Mouse (Mus musculus) CH12.LX (cell line): ENCODE measurements at regions not wholly inside any gene's neighbourhood (a gene's known extent, or its start where the extent isn't known, plus 50 kb on each side); places are given as distances from the start of the nearest gene placed in this dataset.

Experiments used
- DNase-seq: peaks from one replicate; pipeline ENCODE4 v3.0.0-alpha.2; 2013; ENCODE audit errors: extremely low read depth
- H3K27ac ChIP-seq: 2 replicates; pipeline ENCODE4 v1.5.1; 2012; ENCODE audit warnings: low read depth, mild to moderate bottlenecking, control low read depth, moderate library complexity; ENCODE audit not compliant: insufficient read depth
- H3K27me3 ChIP-seq: replicated peaks from 2 replicates; pipeline ENCODE3; 2012; ENCODE audit warnings: inconsistent platforms
- H3K36me3 ChIP-seq, 2 experiments: replicated peaks in 1 of 2; 2 replicates each; pipeline versions ENCODE3 to v1.6.1; 2012; ENCODE audit warnings: inconsistent platforms in 1 of 2, low read length in 1 of 2, mild to moderate bottlenecking in 1 of 2, mixed read lengths in 1 of 2, moderate library complexity in 1 of 2; ENCODE audit not compliant: control insufficient read depth in 1 of 2, insufficient read depth in 1 of 2
- H3K4me1 ChIP-seq, 2 experiments: 2 replicates each; pipeline ENCODE4 v1.6.1; 2012; ENCODE audit warnings: inconsistent platforms in 1 of 2, moderate library complexity in 1 of 2; ENCODE audit not compliant: insufficient read depth in 2 of 2, control insufficient read depth in 1 of 2
- H3K4me2 ChIP-seq: 2 replicates; pipeline ENCODE4 v1.6.1; 2012; ENCODE audit warnings: low read depth, mild to moderate bottlenecking, control low read depth; ENCODE audit not compliant: poor library complexity, insufficient read depth, severe bottlenecking
- H3K4me3 ChIP-seq, 3 experiments: fragments of 150-350 bp in 1 of 3; sonication (generic) in 1 of 3; replicated peaks in 1 of 3; 2 replicates each; pipeline versions ENCODE3 to v1.5.1; 2011 to 2012; ENCODE audit warnings: low read depth in 2 of 3, low read length in 2 of 3, mild to moderate bottlenecking in 2 of 3, moderate library complexity in 2 of 3, control low read depth in 1 of 3, improper control_type of control experiment in 1 of 3, inconsistent platforms in 1 of 3, mixed read lengths in 1 of 3; ENCODE audit not compliant: poor library complexity in 1 of 3
- H3K79me2 ChIP-seq: replicated peaks from 2 replicates; pipeline ENCODE4 v1.6.1; 2012; ENCODE audit warnings: mild to moderate bottlenecking, moderate library complexity; ENCODE audit not compliant: control insufficient read depth, poor library complexity, insufficient read depth, severe bottlenecking; ENCODE audit errors: extremely low read depth
- H3K9ac ChIP-seq: 2 replicates; pipeline ENCODE4 v1.6.1; 2012; ENCODE audit warnings: low read depth, mild to moderate bottlenecking, control low read depth, moderate library complexity; ENCODE audit not compliant: insufficient read depth
- H3K9me3 ChIP-seq: replicated peaks from 2 replicates; pipeline ENCODE3; 2012; ENCODE audit warnings: low read length, inconsistent platforms, mixed read lengths
- BHLHE40 ChIP-seq: IDR thresholded peaks from 2 replicates; pipeline ENCODE4 v1.6.1; 2011; ENCODE audit warnings: mild to moderate bottlenecking, low read depth, low read length, improper control_type of control experiment
- CTCF ChIP-seq, 2 experiments: IDR thresholded peaks in 1 of 2; conservative IDR thresholded peaks in 1 of 2; 2 replicates each; pipeline ENCODE4 v1.5.1; 2011 to 2012; ENCODE audit warnings: low read depth in 2 of 2, low read length in 2 of 2, improper control_type of control experiment in 1 of 2, inconsistent platforms in 1 of 2, mild to moderate bottlenecking in 1 of 2, moderate library complexity in 1 of 2
- E2F4 ChIP-seq: IDR thresholded peaks from 2 replicates; pipeline ENCODE4 v1.6.1; 2011; ENCODE audit warnings: low read depth, low read length, improper control_type of control experiment; ENCODE audit not compliant: insufficient replicate concordance
- EP300 ChIP-seq: IDR thresholded peaks from 2 replicates; pipeline ENCODE4 v1.6.1; 2011; ENCODE audit warnings: low read length, improper control_type of control experiment
- JUND ChIP-seq: conservative IDR thresholded peaks from 2 replicates; pipeline ENCODE4 v1.6.1; 2011; ENCODE audit warnings: low read depth, low read length, improper control_type of control experiment
- MAFK ChIP-seq: IDR thresholded peaks from 2 replicates; pipeline ENCODE4 v1.6.1; 2011; ENCODE audit warnings: low read length, improper control_type of control experiment; ENCODE audit not compliant: insufficient replicate concordance
- MAZ ChIP-seq: IDR thresholded peaks from 2 replicates; pipeline ENCODE4 v1.6.1; 2012; ENCODE audit warnings: low read depth, mild to moderate bottlenecking, inconsistent platforms, low read length, improper control_type of control experiment, moderate library complexity
- MXI1 ChIP-seq: IDR thresholded peaks from 2 replicates; pipeline ENCODE4 v1.6.1; 2011; ENCODE audit warnings: mild to moderate bottlenecking, low read depth, low read length, improper control_type of control experiment
- NRF1 ChIP-seq: IDR thresholded peaks from 2 replicates; pipeline ENCODE4 v1.6.1; 2014; ENCODE audit warnings: low read depth, mild to moderate bottlenecking, inconsistent platforms, low read length, improper control_type of control experiment, moderate library complexity
- PAX5 ChIP-seq: IDR thresholded peaks from 2 replicates; pipeline ENCODE4 v1.6.1; 2012; ENCODE audit warnings: low read length, inconsistent platforms, mixed read lengths
- POLR2A ChIP-seq: IDR thresholded peaks from 2 replicates; pipeline ENCODE4 v1.6.1; 2011; ENCODE audit warnings: low read depth, mild to moderate bottlenecking, improper control_type of control experiment, low read length
- RCOR1 ChIP-seq: conservative IDR thresholded peaks from 2 replicates; pipeline ENCODE4 v1.6.1; 2012; ENCODE audit warnings: low read depth, mild to moderate bottlenecking, inconsistent platforms, low read length, improper control_type of control experiment
- SIN3A ChIP-seq: IDR thresholded peaks from 2 replicates; pipeline ENCODE4 v1.6.1; 2012; ENCODE audit warnings: low read length, improper control_type of control experiment, inconsistent platforms
- TBP ChIP-seq: conservative IDR thresholded peaks from 2 replicates; pipeline ENCODE4 v1.6.1; 2011; ENCODE audit warnings: low read depth, low read length, improper control_type of control experiment
- UBTF ChIP-seq: IDR thresholded peaks from 2 replicates; pipeline ENCODE4 v1.6.1; 2012; ENCODE audit warnings: low read depth, mild to moderate bottlenecking, inconsistent platforms, low read length, improper control_type of control experiment, moderate library complexity
- USF1 ChIP-seq: IDR thresholded peaks from 2 replicates; pipeline ENCODE4 v1.6.1; 2014; ENCODE audit warnings: low read depth, mild to moderate bottlenecking, inconsistent platforms, low read length, improper control_type of control experiment
- USF2 ChIP-seq: conservative IDR thresholded peaks from 2 replicates; pipeline ENCODE4 v1.6.1; 2011; ENCODE audit warnings: low read depth, low read length, improper control_type of control experiment
- ZC3H11A ChIP-seq: IDR thresholded peaks from 2 replicates; pipeline ENCODE4 v1.6.1; 2012; ENCODE audit warnings: low read depth, mild to moderate bottlenecking, inconsistent platforms, low read length, improper control_type of control experiment
- ZNF384 ChIP-seq: IDR thresholded peaks from 2 replicates; pipeline ENCODE4 v1.6.1; 2012; ENCODE audit warnings: low read depth, low read length, improper control_type of control experiment, inconsistent platforms
- dilution Hi-C: fragments of 300-500 bp; cut with MboI; formaldehyde crosslinking; loops from 2 replicates; pipeline ENCODE4 v1.14.3; 2020; ENCODE audit warnings: low sequenced_read_pairs; ENCODE audit not compliant: extremely low pct_unique_long_range_greater_than_20kb, extremely low pct_ligation_motif_present
- in situ Hi-C: fragments of 300-500 bp; cut with MboI; formaldehyde crosslinking; loops from 3 replicates; pipeline ENCODE4 v1.14.3; 2019; ENCODE audit warnings: low sequenced_read_pairs, low pct_ligation_motif_present, low pct_unique_long_range_greater_than_20kb, mixed read lengths

GRCm38 (mm10) chr2:57699226-57699625, 298.5 kb upstream of the Galnt5 start:
- no peak overlapping the region for H3K4me3 ChIP-seq
- H3K27me3 ChIP-seq: no peaks in the 10 kb centered on the region
- in situ Hi-C loops (no loop called here), dilution Hi-C loops (no loop called here)
- no peaks in the 10 kb centered on the region for H3K9me3 ChIP-seq
- no peak overlapping the region for H3K27ac ChIP-seq
- H3K9ac ChIP-seq: no peak overlapping the region
- DNase-seq: no peak
- TF ChIP-seq BHLHE40 (no peak), MAFK (no peak), CTCF (conservative IDR thresholded peaks at IDR 0.05 in 1 of 2, IDR thresholded peaks at IDR 0.05 in 1 of 2; ENCODE audit: low read depth in 2 of 2, low read length in 2 of 2) (no peak), UBTF (no peak), EP300 (no peak), RCOR1 (no peak), ZC3H11A (no peak), POLR2A (no peak)
- no peaks in the 10 kb centered on the region for H3K36me3 ChIP-seq
- peak overlapping the region; percentile 47; the same call in 1 of the 2 replicates for H3K4me2 ChIP-seq
- H3K79me2 ChIP-seq: no peaks in the 10 kb centered on the region
- peaks cover 0 to 12% of the 10 kb centered on the region in 2 experiments; a peak in 2 of 4 replicates for H3K4me1 ChIP-seq

- in situ Hi-C loops: no loop called here
- Histone ChIP-seq H3K27ac (no peak overlapping the region), H3K36me3 (no peaks in the 10 kb centered on the region), H3K9ac (no peak overlapping the region), H3K27me3 (no peaks in the 10 kb centered on the region), H3K4me1 (no peaks in the 10 kb centered on the region), H3K4me3 (no peak overlapping the region), H3K9me3 (no peaks in the 10 kb centered on the region), H3K4me2 (no peak overlapping the region), H3K79me2 (no peaks in the 10 kb centered on the region)
- dilution Hi-C loops: no loop called here
- DNase-seq: no peak
- TF ChIP-seq PAX5 (no peak), POLR2A (no peak), MXI1 (no peak), UBTF (no peak), JUND (no peak), E2F4 (no peak), USF2 (no peak), ZNF384 (no peak), SIN3A (no peak), NRF1 (no peak), USF1 (no peak), MAZ (no peak), TBP (no peak)
Measured at GRCm38 (mm10) chr2:57716754-57717510, 280.8 kb upstream of the Galnt5 start.
